Mouse (Mus musculus): Measurements from ENCODE around the gene 1110032A03Rik.

The 1110032A03Rik gene

GRCm38 (mm10) chr9:50774026-50774462, 1.3 kb downstream of the 1110032A03Rik start:
- DNase-seq (ENCODE audit: low spot score in 2 of 2), result no peak

GRCm38 (mm10) chr9:50770011-50770410, 5.3 kb downstream of the 1110032A03Rik start:
- DNase-seq (ENCODE audit: low spot score in 2 of 2), result no peak

GRCm38 (mm10) chr9:50768107-50769002, 7.0 kb downstream of the 1110032A03Rik start, which contains the start of gene Fdxacb1:
Fdxacb1 (plus strand) TSS chr9:50768236.
- peak; percentile 99 for DNase-seq (ENCODE audit: low spot score in 2 of 2)

- peak in 1 of 2 experiments; percentile 35 for DNase-seq (ENCODE audit: low spot score in 2 of 2)
These were observed 7.7 kb downstream of the 1110032A03Rik start for GRCm38 (mm10) chr9:50767531-50768106.

- DNase-seq (ENCODE audit: low spot score in 2 of 2), result peak in 1 of 2 experiments; percentile 40
These were observed 12.0 kb downstream of the 1110032A03Rik start for GRCm38 (mm10) chr9:50763331-50763730.

- DNase-seq (ENCODE audit: low spot score in 2 of 2), result no peak
These were observed 13.6 kb downstream of the 1110032A03Rik start for GRCm38 (mm10) chr9:50761520-50762243.

- DNase-seq (ENCODE audit: low spot score in 2 of 2), result no peak
These were observed 18.6 kb downstream of the 1110032A03Rik start for GRCm38 (mm10) chr9:50756711-50757110.

GRCm38 (mm10) chr9:50753947-50754346, 21.4 kb downstream of the 1110032A03Rik start:
- DNase-seq (ENCODE audit: low spot score in 2 of 2), result no peak

- peak; percentile 81 for DNase-seq (ENCODE audit: low spot score in 2 of 2)
These were observed 22.3 kb downstream of the 1110032A03Rik start for GRCm38 (mm10) chr9:50752784-50753615.

GRCm38 (mm10) chr9:50752054-50752602, 23.2 kb downstream of the 1110032A03Rik start, which contains the start of gene Hspb2:
Hspb2 (minus strand) TSS chr9:50752354.
- DNase-seq (ENCODE audit: low spot score in 2 of 2), result peak in 1 of 2 experiments; percentile 34

GRCm38 (mm10) chr9:50751323-50751722, 24.0 kb downstream of the 1110032A03Rik start, which contains the start of gene Cryab:
Cryab (plus strand) TSS chr9:50751325.
- no peak for DNase-seq (ENCODE audit: low spot score in 2 of 2)

GRCm38 (mm10) chr9:50750706-50751105, 24.6 kb downstream of the 1110032A03Rik start:
- DNase-seq (ENCODE audit: low spot score in 2 of 2), result no peak

GRCm38 (mm10) chr9:50746214-50746677, 29.1 kb downstream of the 1110032A03Rik start, which contains the start of gene 2310030G06Rik:
2310030G06Rik (minus strand) TSS chr9:50746536.
- peak in 1 of 2 experiments; percentile 40 for DNase-seq (ENCODE audit: low spot score in 2 of 2)

- no peak for DNase-seq (ENCODE audit: low spot score in 2 of 2)
These were observed 29.5 kb downstream of the 1110032A03Rik start for GRCm38 (mm10) chr9:50745806-50746205.

GRCm38 (mm10) chr9:50742744-50743143, 32.6 kb downstream of the 1110032A03Rik start:
- DNase-seq (ENCODE audit: low spot score in 2 of 2), result no peak

- DNase-seq (ENCODE audit: low spot score in 2 of 2), result no peak
These were observed 33.1 kb downstream of the 1110032A03Rik start for GRCm38 (mm10) chr9:50742261-50742660.

GRCm38 (mm10) chr9:50740867-50741784, 34.2 kb downstream of the 1110032A03Rik start:
- no peak for DNase-seq (ENCODE audit: low spot score in 2 of 2)

GRCm38 (mm10) chr9:50738914-50739870, 36.1 kb downstream of the 1110032A03Rik start, which contains the start of gene Dixdc1:
Dixdc1 (minus strand) TSS chr9:50739517.
- DNase-seq (ENCODE audit: low spot score in 2 of 2), result peak; percentile 94

Data from right cerebral cortex, postnatal 10 days (tissue).